Mouse (Mus musculus): ENCODE measurements around the gene Iffo2.

GRCm38 (mm10) chr4:139505716-139506115, 24.6 kb upstream of the Iffo2 start:
- TF ChIP-seq CTCF (IDR thresholded peaks at IDR 0.05; ENCODE audit: low read depth) (no peak), EP300 (IDR thresholded peaks at IDR 0.05; ENCODE audit: low read depth) (no peak)

Data from liver, embryonic 14.5 days (tissue).